Mouse (Mus musculus) thymus, adult 2 months (tissue): ENCODE results near the gene Eif1ad.

Source experiments
- CTCF ChIP-seq: fragments of 200-500 bp; IDR thresholded peaks from 2 replicates; pipeline ENCODE4 v1.5.1; 2012; ENCODE audit warnings: mild to moderate bottlenecking, control low read depth, low read length, moderate library complexity, borderline replicate concordance; ENCODE audit not compliant: control insufficient read depth, poor library complexity, insufficient read depth; ENCODE audit errors: extremely low read depth
- POLR2A ChIP-seq: fragments of 200-500 bp; IDR thresholded peaks from 2 replicates; pipeline ENCODE4 v1.6.1; 2012; ENCODE audit warnings: mild to moderate bottlenecking, low read length, control low read depth, moderate library complexity; ENCODE audit not compliant: control insufficient read depth, poor library complexity, insufficient read depth; ENCODE audit errors: extremely low read depth

DNA sequence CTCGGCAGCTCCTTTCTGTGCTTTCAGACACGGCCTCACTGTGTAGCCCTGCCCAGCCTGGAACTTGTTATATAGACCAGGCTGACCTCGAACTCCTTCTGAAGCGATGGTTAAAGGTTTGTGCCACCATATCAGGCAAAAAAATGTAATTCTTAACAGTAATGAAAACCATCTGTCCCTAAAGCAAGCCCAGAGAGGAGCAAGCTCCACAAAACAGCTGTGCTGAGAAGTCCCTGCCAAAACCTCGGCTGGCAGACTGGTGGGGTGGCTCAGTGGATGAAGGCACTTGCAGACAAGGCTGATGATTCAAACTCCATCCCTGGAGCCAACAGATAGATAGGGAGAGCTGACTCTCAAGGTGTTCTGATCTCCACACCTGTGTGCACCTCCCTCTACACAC lies 42.5 kb downstream of the Eif1ad start:
- no peak for TF ChIP-seq CTCF
- no peak for TF ChIP-seq POLR2A
